Mouse (Mus musculus) heart, embryonic 11.5 days (tissue): ENCODE data around the gene Tssk6. TPM values are rescaled to one million over a fixed set of nuclear protein-coding genes. Genes with fewer than 3 reads are reported as not detected.

Source experiments
- ATAC-seq: fragments of 200-750 bp; cut with Nextera tagmentation; replicated peaks from 2 replicates; pipeline ENCODE4 v1.8.0; 2017; ENCODE audit warnings: moderate library complexity; ENCODE audit not compliant: insufficient number of reproducible peaks, low FRiP score, low TSS enrichment
- H3K27ac ChIP-seq: fragments of 300-500 bp; sonication (generic); 2 replicates; pipeline ENCODE4 v1.5.1; 2014; ENCODE audit warnings: mild to moderate bottlenecking, low read depth, low read length
- H3K27me3 ChIP-seq: fragments of 300-500 bp; sonication (generic); 2 replicates; pipeline ENCODE4 v1.6.1; 2014; ENCODE audit warnings: mild to moderate bottlenecking, low read length, mixed read lengths; ENCODE audit not compliant: control insufficient read depth, insufficient read depth
- H3K36me3 ChIP-seq: fragments of 300-500 bp; sonication (generic); 2 replicates; pipeline ENCODE4 v1.6.1; 2014; ENCODE audit warnings: mild to moderate bottlenecking, low read length, moderate library complexity, mixed read lengths; ENCODE audit not compliant: control insufficient read depth, insufficient read depth
- H3K4me1 ChIP-seq: fragments of 300-500 bp; sonication (generic); 2 replicates; pipeline ENCODE4 v1.6.1; 2014; ENCODE audit warnings: low read length; ENCODE audit not compliant: control insufficient read depth, insufficient read depth
- H3K4me2 ChIP-seq: fragments of 300-500 bp; sonication (generic); 2 replicates; pipeline ENCODE4 v1.6.1; 2014; ENCODE audit warnings: mild to moderate bottlenecking, moderate library complexity
- H3K4me3 ChIP-seq: fragments of 300-500 bp; sonication (generic); 2 replicates; pipeline ENCODE4 v1.5.1; 2014; ENCODE audit warnings: low read depth, low read length
- H3K9ac ChIP-seq: fragments of 300-500 bp; sonication (generic); 2 replicates; pipeline ENCODE4 v1.6.1; 2014; ENCODE audit warnings: mild to moderate bottlenecking, low read depth, low read length, moderate library complexity
- H3K9me3 ChIP-seq: fragments of 300-500 bp; sonication (generic); replicated peaks from 2 replicates; pipeline ENCODE4 v1.6.1; 2016; ENCODE audit warnings: low read length; ENCODE audit not compliant: control insufficient read depth
- WGBS: fragments of 180-500 bp; shearing (Covaris S2); extraction: QIAGEN DNeasy Blood & Tissue Kit; methylation state at CpG from one replicate; pipeline ENCODE4 v1.1.7; 2014; ENCODE audit not compliant: insufficient replicate concordance; 5-methylcytosine and 5-hydroxymethylcytosine counted together
- polyA plus RNA-seq: library from polyadenylated mRNA; unstranded; fragments of >200 nt; fragmentation: Nextera tagmentation; extraction: Ambion mirVana; gene quantifications from 2 replicates; pipeline ENCODE4 v1.2.1, GENCODE M21; 2014

Tssk6 gene
- polyA plus RNA-seq, 1 experiment from 2014 or later, result 1.8 TPM

DNA sequence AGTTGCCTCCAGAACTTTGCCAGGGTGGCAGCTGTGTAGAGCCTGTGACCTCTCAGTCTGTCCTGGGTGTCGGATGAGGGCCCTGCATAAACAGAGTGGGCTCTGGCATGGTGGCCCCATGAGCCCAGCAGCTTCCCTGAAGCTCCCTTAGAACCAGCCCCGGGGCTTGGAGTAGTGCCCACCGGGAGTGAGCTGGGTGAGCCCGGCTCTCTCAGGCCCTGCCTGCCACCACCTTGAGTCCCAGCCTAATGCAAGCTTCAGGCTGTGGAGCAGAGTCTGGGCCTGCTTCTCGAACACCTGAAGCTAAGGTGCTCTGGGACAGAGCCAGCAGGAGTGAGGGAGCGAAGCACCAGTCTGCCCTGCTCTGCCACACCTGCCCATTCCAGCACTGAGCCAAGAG lies 31.1 kb upstream of the Tssk6 start:
- peaks cover 14% of the 10 kb centered on the region for H3K27me3 ChIP-seq
- WGBS, result 82% methylated on average over 6 of the region's 6 CpGs
- no peaks in the 10 kb centered on the region for H3K4me1 ChIP-seq
- H3K27ac ChIP-seq, result no peak overlapping the region
- no peak for ATAC-seq
- no peak overlapping the region for H3K4me3 ChIP-seq
- H3K4me2 ChIP-seq, result no peak overlapping the region
- no peaks in the 10 kb centered on the region for H3K36me3 ChIP-seq
- no peaks in the 10 kb centered on the region for H3K9me3 ChIP-seq
- no peak overlapping the region for H3K9ac ChIP-seq

DNA sequence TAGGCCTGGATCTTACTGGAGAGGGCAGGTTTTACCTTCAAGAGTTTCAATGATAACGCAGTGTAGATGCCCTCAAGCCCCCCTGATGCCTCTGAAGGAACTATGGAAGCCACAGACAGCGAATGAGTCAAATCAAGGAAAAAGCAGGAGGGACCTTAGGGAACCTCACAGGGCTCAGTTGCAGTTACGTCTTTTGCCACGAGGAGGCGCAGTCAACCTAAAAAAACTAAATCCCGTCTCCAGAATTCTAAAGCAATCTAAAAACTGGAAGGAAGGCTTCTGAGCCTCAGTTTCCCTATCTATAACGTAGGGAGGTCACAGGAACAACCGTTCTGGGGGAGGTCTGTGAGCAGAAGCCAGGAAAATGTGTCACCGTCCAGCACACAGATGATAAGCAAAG lies 27.8 kb upstream of the Tssk6 start:
- H3K27me3 ChIP-seq, result peaks cover 27% of the 10 kb centered on the region

DNA sequence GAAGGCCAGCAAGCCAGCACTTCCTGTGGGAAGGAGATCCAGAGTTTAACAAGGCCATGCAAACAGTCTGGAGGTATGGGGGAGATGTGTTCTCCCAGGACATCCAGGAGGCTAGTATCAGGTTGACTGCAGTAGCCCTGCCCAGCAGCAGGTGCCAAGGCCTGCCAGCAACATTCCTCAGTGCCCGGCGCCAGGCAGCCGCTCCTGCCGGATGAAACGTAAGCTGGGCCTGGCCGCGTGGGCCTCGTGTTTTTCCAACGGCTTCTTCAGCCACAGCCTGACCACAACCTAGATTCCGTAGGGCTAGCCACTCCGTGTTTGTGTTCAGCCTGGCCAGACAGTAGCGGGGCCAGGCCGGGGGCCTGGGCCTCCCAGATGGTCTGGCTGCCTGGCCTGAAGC lies 27.3 kb upstream of the Tssk6 start:
- Histone ChIP-seq H3K9me3 (no peaks in the 10 kb centered on the region), H3K4me2 (no peak overlapping the region), H3K4me1 (no peaks in the 10 kb centered on the region), H3K27ac (no peak overlapping the region), H3K4me3 (no peak overlapping the region), H3K9ac (no peak overlapping the region), H3K27me3 (peaks cover 32% of the 10 kb centered on the region), H3K36me3 (no peaks in the 10 kb centered on the region)
- no peak for ATAC-seq
- WGBS, result 70% methylated on average over 13 of the region's 13 CpGs

More for the DNA sequence above, 27.8 kb upstream of the Tssk6 start:
- Histone ChIP-seq H3K27ac (no peak overlapping the region), H3K9me3 (no peaks in the 10 kb centered on the region), H3K4me1 (no peaks in the 10 kb centered on the region), H3K9ac (no peak overlapping the region), H3K4me3 (no peak overlapping the region), H3K36me3 (no peaks in the 10 kb centered on the region), H3K4me2 (no peak overlapping the region)
- 8% methylated on average over 9 of the region's 9 CpGs for WGBS
- ATAC-seq, result no peak

GRCm38 (mm10) chr8:69876097-69876496 lies 25.9 kb upstream of the Tssk6 start:
- peaks cover 47% of the 10 kb centered on the region for H3K27me3 ChIP-seq
- no peak overlapping the region for H3K9ac ChIP-seq
- no peak for ATAC-seq
- no peak overlapping the region for H3K27ac ChIP-seq
- no peak overlapping the region for H3K4me2 ChIP-seq
- no peaks in the 10 kb centered on the region for H3K9me3 ChIP-seq
- WGBS, result 42% methylated on average over 10 of the region's 10 CpGs
- peaks cover 2% of the 10 kb centered on the region; the same call in 1 of the 2 replicates for H3K4me1 ChIP-seq
- no peak overlapping the region for H3K4me3 ChIP-seq
- H3K36me3 ChIP-seq, result no peaks in the 10 kb centered on the region

DNA sequence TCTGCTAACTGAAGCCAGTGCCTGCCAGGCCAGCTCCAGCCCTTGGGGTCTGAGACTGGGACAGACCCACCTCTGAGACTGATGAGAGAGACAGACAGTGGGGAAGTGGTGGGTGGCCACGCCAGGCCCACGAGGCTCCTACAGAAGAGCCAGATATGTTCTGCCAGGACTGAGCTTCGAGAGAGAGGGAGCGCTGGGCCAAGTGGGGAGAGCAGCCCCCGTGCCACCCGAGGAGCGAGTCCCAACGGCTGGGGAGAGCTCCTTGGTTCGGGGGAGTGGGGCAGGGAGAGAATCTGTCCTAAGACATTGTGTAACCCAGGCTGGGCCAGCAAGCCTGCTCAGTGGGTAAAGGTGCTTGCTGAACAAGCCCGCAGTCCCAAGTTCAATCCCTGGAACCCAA lies 25.0 kb upstream of the Tssk6 start:
- no peak overlapping the region for H3K4me2 ChIP-seq
- no peak overlapping the region for H3K9ac ChIP-seq
- WGBS, result 65% methylated on average over 10 of the region's 10 CpGs
- ATAC-seq, result no peak
- peaks cover 9% of the 10 kb centered on the region; the same call in 1 of the 2 replicates for H3K4me1 ChIP-seq
- H3K36me3 ChIP-seq, result no peaks in the 10 kb centered on the region
- H3K27ac ChIP-seq, result no peak overlapping the region
- H3K9me3 ChIP-seq, result no peaks in the 10 kb centered on the region
- H3K27me3 ChIP-seq, result peaks cover 51% of the 10 kb centered on the region
- H3K4me3 ChIP-seq, result no peak overlapping the region

DNA sequence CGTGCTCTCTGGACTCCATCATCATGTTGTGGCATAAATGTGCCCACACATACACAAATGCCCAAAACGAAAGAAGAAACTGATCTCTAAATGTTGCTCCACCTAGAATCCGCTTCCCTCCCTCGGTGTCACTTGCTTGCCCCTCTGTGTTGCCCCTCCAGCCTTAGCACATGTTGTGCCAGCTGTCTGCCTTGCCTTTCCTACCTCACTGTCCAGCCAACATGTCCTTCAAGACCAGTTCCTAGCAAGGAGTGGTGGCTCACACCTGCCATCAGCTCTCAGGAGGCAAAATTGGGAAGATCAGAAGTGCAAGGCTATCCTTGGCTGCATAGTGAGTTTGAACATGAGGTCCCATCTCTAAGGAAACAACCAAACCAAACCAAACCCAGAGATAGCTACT lies 24.6 kb upstream of the Tssk6 start:
- WGBS, result 88% methylated on average over 4 of the region's 4 CpGs
- no peak overlapping the region for H3K9ac ChIP-seq
- H3K27ac ChIP-seq, result no peak overlapping the region
- H3K4me1 ChIP-seq, result peaks cover 9% of the 10 kb centered on the region; the same call in 1 of the 2 replicates
- no peaks in the 10 kb centered on the region for H3K9me3 ChIP-seq
- peaks cover 54% of the 10 kb centered on the region for H3K27me3 ChIP-seq
- no peak overlapping the region for H3K4me3 ChIP-seq
- no peaks in the 10 kb centered on the region for H3K36me3 ChIP-seq
- H3K4me2 ChIP-seq, result no peak overlapping the region
- no peak for ATAC-seq

DNA sequence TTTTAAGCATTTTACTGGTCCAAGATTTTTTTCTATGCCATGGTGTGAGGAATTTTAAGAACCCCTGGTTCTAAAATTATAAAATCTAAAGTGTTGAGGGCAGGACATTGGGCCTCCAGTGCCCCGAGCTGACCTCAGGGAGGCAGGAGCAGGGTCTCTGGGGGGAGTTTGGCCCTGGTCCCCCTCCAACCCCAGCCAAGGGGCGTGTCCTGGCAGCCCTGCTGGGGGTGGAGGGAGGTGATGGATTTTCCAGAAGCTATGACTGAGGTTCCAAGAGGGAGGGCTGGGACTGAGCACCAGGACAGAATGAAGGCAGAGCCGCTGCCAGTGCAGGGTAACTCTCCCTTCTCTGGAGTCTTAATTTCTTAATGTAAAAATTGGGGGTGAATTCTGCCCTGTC lies 24.0 kb upstream of the Tssk6 start:
- Histone ChIP-seq H3K4me2 (no peak overlapping the region), H3K36me3 (no peaks in the 10 kb centered on the region), H3K4me1 (peaks cover 9% of the 10 kb centered on the region; the same call in 1 of the 2 replicates), H3K9ac (no peak overlapping the region), H3K9me3 (no peaks in the 10 kb centered on the region), H3K27me3 (peaks cover 59% of the 10 kb centered on the region), H3K4me3 (no peak overlapping the region), H3K27ac (no peak overlapping the region)
- no peak for ATAC-seq
- 60% methylated on average over 3 of the region's 3 CpGs for WGBS

GRCm38 (mm10) chr8:69879678-69880077 lies 22.3 kb upstream of the Tssk6 start:
- no peak overlapping the region for H3K9ac ChIP-seq
- WGBS, result 49% methylated on average over 8 of the region's 8 CpGs
- no peaks in the 10 kb centered on the region for H3K9me3 ChIP-seq
- no peak overlapping the region for H3K4me3 ChIP-seq
- ATAC-seq, result no peak
- H3K4me2 ChIP-seq, result no peak overlapping the region
- H3K4me1 ChIP-seq, result peaks cover 9% of the 10 kb centered on the region; the same call in 1 of the 2 replicates
- H3K27me3 ChIP-seq, result peaks cover 70% of the 10 kb centered on the region
- H3K27ac ChIP-seq, result no peak overlapping the region
- no peaks in the 10 kb centered on the region for H3K36me3 ChIP-seq

DNA sequence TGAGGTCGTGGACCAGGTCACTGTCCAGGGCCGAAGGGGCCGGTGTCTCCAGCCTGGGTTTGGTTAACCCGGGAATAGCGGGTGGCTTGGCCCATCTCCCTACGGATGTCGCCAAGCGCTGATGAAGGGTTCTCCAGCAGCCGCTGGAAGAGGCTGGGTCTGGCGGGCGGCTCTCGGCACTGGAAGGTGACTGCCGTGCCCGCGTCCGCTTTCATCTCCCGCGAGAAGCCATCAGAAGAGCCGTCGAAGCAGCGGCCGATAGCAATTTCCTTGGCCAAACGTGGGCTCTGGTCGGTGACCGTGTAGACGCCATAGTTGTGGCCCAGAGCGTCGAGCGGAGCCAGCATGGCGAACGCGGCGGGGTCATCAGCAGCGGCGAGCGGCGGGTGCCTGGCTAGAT lies 21.1 kb upstream of the Tssk6 start:
- ATAC-seq, result no peak
- H3K36me3 ChIP-seq, result no peaks in the 10 kb centered on the region
- 9% methylated on average over 37 of the region's 37 CpGs for WGBS

More for the DNA sequence above, 21.1 kb upstream of the Tssk6 start:
- no peak overlapping the region for H3K9ac ChIP-seq
- H3K4me3 ChIP-seq, result peak overlapping the region; percentile 39; the same call in 1 of the 2 replicates
- no peaks in the 10 kb centered on the region for H3K9me3 ChIP-seq
- H3K27ac ChIP-seq, result no peak overlapping the region
- H3K27me3 ChIP-seq, result peaks cover 80% of the 10 kb centered on the region
- peaks cover 9% of the 10 kb centered on the region; the same call in 1 of the 2 replicates for H3K4me1 ChIP-seq
- peak overlapping the region; percentile 64 for H3K4me2 ChIP-seq
